Mouse (Mus musculus): ENCODE measurements around the gene Tfeb. TPM values are rescaled to one million over a fixed set of nuclear protein-coding genes. Genes with fewer than 3 reads are reported as not detected.

Gene Tfeb
- 10 to 100 TPM; 29.8 to 35.4 TPM for total RNA-seq (2023)

DNA sequence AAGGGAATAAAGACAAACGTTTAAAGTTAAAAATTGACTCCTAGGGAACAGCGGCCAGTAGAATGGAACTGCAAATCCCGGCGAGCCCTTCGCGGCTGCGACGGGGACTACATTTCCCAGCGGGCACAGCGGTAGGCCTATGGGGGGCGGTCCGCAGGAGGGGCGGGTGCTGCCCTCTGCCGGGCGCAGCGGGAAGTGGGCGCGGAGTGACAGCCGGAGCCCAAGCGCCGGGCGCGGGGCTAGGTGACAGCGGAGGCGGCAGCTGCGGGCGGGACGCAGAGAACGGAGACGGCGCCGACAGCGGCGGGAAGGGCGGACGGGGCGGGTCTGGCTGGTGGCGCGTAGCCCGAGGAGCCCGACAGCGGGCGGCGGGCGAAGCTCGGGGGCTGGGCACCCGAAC, at the start of gene Tfeb:
Gene Tfeb (plus strand): TSS at position 175 of the 400 bp plus-strand sequence.

GRCm38 (mm10) chr17:47688344-47688607, 48.6 kb upstream of the Tfeb start, which contains the start of gene Tomm6:
Tomm6 (minus strand) TSS chr17:47688386.

DNA sequence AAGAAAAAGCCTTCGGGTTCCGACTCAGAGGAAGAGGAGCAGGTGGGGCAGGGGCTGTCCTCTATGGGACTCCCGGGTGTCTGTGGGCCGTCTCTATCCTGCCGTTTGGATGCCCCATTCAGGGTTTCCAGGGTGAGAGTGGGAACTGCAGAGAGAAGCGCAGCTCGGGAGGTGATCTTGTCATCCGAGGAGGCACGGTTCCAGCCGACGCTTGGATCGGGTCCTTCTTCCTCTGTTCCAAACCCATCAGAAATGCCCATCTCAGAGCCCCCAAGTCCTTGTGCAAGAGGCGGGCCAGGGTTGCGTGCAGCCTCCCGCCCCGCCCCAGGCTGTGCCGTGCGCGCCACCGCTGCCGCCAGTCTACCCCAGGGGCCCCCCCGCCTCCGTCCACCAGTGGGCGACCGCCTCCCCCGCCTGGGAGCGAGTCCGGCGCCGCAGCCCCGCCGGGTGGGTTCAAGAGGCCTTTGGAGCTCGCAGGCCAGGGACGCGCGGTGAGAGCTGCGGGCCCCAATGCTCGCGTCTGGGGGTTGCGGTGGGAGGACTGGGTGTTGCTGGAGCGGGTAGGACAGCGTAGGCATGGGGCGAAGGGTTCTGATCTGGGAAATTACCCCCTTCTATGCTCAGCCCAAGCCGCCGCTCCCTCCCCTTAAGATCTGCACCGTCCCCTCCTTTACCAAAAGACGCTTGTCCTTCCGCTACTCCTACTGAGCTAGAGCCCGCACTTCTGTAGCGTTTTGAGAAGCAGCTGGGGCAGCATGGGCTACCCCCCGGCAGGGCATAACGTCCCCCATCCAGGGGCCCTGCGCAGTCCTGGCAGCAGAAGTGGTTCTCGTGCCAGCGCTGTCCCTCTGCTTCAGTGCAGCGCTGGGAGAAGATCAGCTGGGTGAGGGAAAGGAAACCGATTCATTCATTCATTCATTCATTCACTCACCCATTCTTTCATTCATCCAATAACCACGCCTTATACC, 47.9 kb upstream of the Tfeb start, which contains the start of gene Frs3:
Gene Frs3 (plus strand): TSS at position 423 of the 968 bp plus-strand sequence.

DNA sequence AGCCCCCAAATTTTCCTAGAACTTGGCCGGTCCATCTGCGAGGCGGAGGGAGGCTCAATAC, 42.6 kb upstream of the Tfeb start, which contains the start of gene Gm21981:
Gene Gm21981 (minus strand): TSS at position 14 of the 61 bp plus-strand sequence.

GRCm38 (mm10) chr17:47694503-47695336, 42.1 kb upstream of the Tfeb start, which contains the start of gene Prickle4:
Prickle4 (minus strand) TSS chr17:47694736.

GRCm38 (mm10) chr17:47726566-47726965, 10.3 kb upstream of the Tfeb start, which contains the start of gene Pgc:
Pgc (plus strand) TSS chr17:47726842.

DNA sequence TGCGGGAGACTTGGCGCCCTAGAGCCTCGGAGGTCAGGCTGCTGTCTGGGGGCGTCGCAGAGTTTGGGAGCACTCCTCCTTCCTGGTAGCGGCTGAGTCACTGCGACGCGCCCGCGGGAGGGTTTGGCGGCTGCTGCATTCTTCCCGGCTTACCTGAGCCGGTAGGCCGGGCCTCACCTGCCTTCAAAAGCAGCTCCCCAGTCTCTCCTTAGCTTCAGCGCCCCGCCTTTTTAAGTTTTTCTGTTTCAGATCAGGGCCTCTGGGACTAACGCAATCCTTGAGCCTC, 97.6 kb downstream of the Tfeb start, which contains the start of gene Mdfi:
Gene Mdfi (minus strand): TSS at position 210 of the 286 bp plus-strand sequence.

Other genes with a start within 250 kb of the Tfeb start
- 10 to 100 TPM; 68.2 to 80.5 TPM for gene Taf8, start 234.7 kb upstream of the Tfeb start, total RNA-seq (2023)
- gene Ccnd3, start 232.0 kb upstream of the Tfeb start, total RNA-seq (2023): 100 to 1,000 TPM; 421 to 461 TPM
- 10 to 100 TPM; 15.2 to 15.8 TPM for gene Bysl, start 125.5 kb upstream of the Tfeb start, total RNA-seq (2023)
- gene Med20, start 125.4 kb upstream of the Tfeb start, total RNA-seq (2023): 10 to 100 TPM; 68.0 to 70.9 TPM
- 1 to 10 TPM; 3.6 to 4.6 TPM for gene Gm20517, start 125.4 kb upstream of the Tfeb start, total RNA-seq (2023)
- gene Usp49, start 106.3 kb upstream of the Tfeb start, total RNA-seq (2023): 1 to 10 TPM; 6.1 to 9.7 TPM
- gene Tomm6, start 48.6 kb upstream of the Tfeb start, total RNA-seq (2023): 100 to 1,000 TPM; 123 to 146 TPM
- 1 to 10 TPM; 1.6 to 3.8 TPM for gene Frs3, start 48.0 kb upstream of the Tfeb start, total RNA-seq (2023)
- not detected for gene Gm21981, start 42.6 kb upstream of the Tfeb start, total RNA-seq (2023)
- gene Prickle4, start 42.3 kb upstream of the Tfeb start, total RNA-seq (2023): under 1 TPM in 1 of 2 experiments, not detected in 1; 0.80 TPM
- not detected for gene Pgc, start 10.2 kb upstream of the Tfeb start, total RNA-seq (2023)
- not detected for gene Mdfi, start 97.7 kb downstream of the Tfeb start, total RNA-seq (2023)
- 10 to 100 TPM; 71.4 to 72.8 TPM for gene Foxp4, start 187.6 kb downstream of the Tfeb start, total RNA-seq (2023)

Measured in T-cell, adult 66 days (primary cell).